Mouse (Mus musculus) c-Kit-negative CD71-positive TER-119-positive erythroid progenitor cells, embryonic 14.5 days (primary cell): Measurements from ENCODE around the gene Emp1.

ENCODE experiments used
- DNase-seq: peaks from one replicate; pipeline ENCODE4 v3.0.0-alpha.2; 2013; ENCODE audit warnings: low read depth, low spot score

The Emp1 gene

DNA sequence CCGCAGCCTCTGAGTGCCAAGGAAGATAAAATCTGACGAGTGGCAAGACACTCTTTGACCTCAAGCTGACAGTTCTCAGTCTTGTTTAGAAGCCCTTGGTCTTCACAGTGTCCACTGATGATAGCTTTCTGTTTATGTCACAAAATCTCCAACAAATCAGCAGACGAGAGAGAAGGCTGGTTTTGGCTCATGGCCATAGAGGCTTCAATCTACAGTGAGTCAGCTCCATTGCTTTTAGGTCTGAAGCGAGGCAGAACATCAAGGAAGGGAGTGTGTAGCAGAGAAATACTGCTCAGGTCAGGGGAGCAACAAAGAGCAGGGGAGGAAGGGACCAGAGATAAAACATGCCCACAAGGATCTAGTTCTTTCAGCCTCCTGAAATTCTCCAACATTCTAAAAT lies 45.0 kb downstream of the Emp1 start:
- no peak for DNase-seq

DNA sequence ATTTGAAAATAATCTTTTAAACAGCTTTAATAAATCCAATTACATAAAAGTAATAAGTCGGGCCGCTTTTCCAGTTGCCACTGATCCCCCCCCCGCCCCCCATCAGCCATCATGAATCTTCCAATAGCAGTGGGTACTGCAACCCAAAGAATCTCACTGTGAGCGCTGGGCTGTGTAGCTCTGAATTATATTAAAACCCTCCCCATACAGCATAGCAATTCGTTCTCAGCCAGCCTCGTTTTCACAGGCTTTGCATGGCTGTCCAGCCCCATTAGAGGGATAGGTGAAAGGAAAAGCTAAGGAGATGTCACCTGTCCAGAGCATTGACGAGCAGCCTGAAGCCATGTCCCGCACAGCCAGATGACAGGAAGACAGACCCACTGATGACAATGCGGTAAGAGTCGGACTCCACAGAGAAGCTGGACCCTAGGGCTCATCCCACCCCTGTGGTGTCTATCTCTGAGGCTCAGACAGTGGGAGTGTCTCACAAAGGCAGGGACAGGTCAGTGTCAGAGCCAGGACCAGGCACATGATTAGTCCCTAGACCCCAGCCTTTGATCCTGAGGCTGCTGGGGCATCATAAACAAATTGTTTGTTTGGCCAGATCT lies 49.5 kb downstream of the Emp1 start:
- DNase-seq: no peak

DNA sequence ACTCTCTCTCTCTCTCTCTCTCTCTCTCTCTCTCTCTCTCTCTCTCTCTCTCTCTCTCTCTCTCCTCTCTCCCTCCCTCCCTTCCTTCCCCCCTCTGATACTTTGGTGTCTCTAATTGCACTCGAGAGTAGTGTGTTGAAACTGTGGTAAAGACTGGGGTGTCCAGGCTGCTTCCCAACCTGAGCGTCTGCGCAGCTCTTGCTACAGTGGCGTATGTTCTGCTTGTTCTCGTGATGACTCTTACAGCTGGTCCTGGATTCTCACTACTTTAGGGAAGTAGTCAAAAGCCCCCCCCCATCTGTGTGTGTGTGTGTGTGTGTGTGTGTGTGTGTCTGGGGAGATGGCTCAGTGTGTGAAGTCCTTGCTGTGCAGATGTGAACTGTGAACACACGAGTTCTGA lies 50.3 kb downstream of the Emp1 start:
- DNase-seq: no peak

DNA sequence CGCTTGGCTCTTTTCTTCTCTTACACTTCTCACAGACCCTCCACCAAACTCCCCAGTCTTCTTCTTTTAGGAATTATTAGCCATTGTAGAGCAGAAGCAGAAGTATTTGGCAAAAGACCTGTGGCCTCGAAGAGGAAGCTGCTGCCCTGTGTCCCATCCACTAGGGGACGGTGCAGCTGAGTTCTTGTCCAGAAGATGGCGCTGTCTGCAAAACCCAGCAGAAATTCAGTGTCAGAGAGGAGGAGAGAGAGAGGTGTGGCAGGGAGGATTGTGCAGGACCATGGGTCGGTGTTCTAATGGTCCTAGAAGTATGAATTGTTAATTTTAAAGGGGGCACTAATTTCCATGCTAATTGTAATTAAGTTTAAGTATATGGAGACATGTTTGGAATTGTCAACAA lies 55.1 kb downstream of the Emp1 start:
- DNase-seq: no peak

DNA sequence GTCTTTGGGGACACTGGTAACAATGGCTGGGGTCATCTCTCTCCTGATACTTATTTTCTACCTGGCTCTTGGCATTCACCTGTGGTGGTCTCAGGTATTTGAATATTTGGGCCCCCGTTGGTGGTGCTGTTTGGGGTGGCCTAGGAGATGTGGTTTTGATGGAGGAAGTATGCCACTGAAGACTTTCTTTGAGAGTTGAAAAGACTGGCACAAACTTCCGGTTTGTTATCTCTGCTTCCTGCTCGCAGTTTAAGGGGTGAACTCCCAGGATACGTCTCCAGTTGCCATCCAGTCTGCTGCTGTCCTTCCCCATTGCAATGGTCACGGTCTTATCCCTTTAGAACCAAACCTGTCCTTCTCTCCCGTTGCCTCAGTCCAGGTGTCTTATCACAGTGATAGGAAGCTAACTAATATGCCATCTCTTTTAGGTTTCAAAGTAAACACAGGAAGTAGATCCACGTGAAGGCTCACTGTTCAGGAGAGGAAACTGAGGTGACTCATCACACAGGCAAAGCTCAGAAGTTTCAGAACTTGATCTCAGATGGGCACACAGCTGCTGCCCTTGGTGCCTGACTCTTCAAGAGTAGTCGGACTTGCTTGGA lies 56.0 kb downstream of the Emp1 start:
- no peak for DNase-seq

DNA sequence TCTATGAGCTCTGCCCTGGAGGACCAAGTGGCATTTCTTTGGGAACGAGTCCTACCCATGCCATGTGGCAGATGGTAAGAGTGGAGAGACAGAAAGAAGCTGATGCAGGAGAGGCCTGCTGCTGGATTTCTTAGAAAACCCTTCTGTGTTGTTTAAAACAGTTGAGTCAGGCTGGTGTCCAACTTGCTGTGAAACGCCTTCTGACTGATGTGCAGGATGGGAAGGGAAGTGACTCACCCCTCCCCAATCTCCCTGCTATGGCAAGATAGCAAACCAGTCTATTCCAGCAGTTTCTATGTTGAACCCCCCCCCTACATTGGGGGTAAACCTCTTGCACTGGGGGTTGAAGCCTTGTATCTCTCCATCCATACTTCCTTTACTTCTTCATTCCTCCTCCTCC lies 65.9 kb downstream of the Emp1 start:
- DNase-seq: no peak

DNA sequence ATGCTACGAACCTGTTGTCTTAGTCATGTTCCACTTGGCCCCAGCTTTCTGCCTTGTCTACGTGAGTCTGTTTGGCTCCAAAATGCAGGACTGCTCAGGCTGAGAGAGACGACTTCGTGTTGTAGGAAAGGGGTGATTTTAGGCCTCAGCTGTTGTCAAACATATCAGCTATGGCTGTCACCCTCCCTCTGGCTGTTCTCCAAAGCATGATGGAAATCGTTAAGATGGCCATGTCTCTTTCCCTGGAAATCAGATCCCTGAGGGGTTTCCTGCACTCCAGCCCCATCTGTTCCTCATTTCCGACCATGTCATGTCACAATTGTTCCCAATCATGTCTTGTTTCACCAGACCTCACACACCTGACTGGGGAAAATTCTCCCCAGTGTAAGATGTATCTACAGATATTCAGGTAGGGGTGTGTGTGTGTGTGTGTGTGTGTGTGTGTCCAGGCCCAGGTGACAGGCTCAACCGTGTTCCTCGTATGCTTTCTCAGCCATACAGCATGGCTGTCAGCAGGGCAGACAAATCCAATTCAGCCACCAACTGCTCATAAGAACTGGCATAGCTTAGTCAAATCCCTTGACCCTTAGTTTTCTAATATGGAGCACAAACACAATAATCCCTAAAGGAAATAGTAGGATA lies 67.0 kb downstream of the Emp1 start:
- no peak for DNase-seq

DNA sequence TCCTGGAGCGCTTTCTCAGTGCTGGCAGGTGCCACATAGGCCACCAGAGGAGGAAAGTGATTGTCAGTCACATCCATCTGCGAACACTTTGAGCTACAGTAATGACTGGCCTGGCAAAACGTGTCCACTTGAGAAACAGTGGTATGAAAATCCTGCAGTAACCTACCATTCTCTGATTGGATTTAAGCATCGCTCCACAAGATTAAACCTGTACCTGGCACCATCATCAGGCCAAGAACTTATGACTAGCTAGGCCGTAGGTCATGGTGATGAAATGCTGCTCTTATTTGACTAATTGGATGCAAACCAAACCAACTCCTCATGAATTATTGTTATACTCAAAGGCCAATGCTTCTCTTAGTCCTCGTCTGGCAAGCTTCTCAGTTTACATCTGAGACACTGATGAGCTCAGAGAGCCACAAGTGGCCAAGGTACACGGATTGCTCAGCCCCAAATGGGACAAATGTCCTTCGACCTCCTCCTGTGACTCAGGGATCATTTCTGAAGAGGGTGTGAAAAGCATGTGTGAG lies 68.2 kb downstream of the Emp1 start:
- DNase-seq: no peak
